Mouse (Mus musculus) myocyte (in vitro differentiated cells): ENCODE measurements around the gene Ola1.

Experiments
- MAX ChIP-seq: IDR thresholded peaks from one replicate; pipeline ENCODE4 v1.6.1; 2011; ENCODE audit warnings: low read depth, mild to moderate bottlenecking, control low read depth
- POLR2A ChIP-seq: IDR thresholded peaks from one replicate; pipeline ENCODE4 v1.6.1; 2011; ENCODE audit warnings: low read depth, mild to moderate bottlenecking, control low read depth, moderate library complexity; ENCODE audit not compliant: insufficient read length
- TCF12 ChIP-seq: IDR thresholded peaks from one replicate; pipeline ENCODE4 v1.6.1; 2011; ENCODE audit warnings: mild to moderate bottlenecking, control low read depth; ENCODE audit not compliant: poor library complexity, insufficient read depth, severe bottlenecking

DNA sequence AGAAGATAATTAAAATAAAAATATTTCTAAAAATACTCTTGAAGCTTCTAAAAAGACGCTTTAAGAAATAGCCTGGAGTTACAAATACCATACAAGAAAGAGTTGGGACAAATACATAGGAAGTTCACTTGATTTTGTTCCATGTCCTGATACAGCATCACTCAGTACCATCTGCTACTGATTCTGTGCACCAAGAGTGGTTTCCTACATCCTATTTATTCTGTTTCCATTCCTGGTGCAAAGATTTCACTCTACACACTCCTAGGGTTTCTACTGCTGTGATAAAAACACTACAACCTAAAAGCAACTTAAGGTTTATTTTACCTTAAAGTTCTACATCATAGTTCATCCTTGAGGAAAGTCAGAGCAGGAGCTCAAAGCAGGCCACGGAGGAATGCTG lies 99.9 kb downstream of the Ola1 start:
- no peak for TF ChIP-seq POLR2A
- TF ChIP-seq TCF12: no peak
- TF ChIP-seq MAX: no peak
